Mouse (Mus musculus) testis, adult 2 months (tissue): ENCODE data around the gene Dennd4a. TPM values are rescaled to one million over a fixed set of nuclear protein-coding genes. Genes with fewer than 3 reads are reported as not detected.

ENCODE experiments used
- H3K27ac ChIP-seq: fragments of 200-500 bp; 2 replicates; pipeline ENCODE4 v1.5.1; 2012; ENCODE audit warnings: low read depth, low read length; ENCODE audit not compliant: control insufficient read depth, insufficient read depth
- H3K27me3 ChIP-seq: fragments of 200-500 bp; 2 replicates; pipeline ENCODE4 v1.6.1; 2012; ENCODE audit warnings: mild to moderate bottlenecking, low read length, moderate library complexity; ENCODE audit not compliant: control insufficient read depth, insufficient read depth
- H3K36me3 ChIP-seq: fragments of 200-500 bp; 2 replicates; pipeline ENCODE4 v1.6.1; 2012; ENCODE audit warnings: mild to moderate bottlenecking, low read length; ENCODE audit not compliant: control insufficient read depth, insufficient read depth
- H3K4me1 ChIP-seq: fragments of 200-500 bp; 2 replicates; pipeline ENCODE4 v1.6.1; 2012; ENCODE audit warnings: low read length; ENCODE audit not compliant: control insufficient read depth, insufficient read depth
- H3K4me3 ChIP-seq: fragments of 200-500 bp; 2 replicates; pipeline ENCODE4 v1.5.1; 2012; ENCODE audit warnings: low read depth, mild to moderate bottlenecking, low read length, moderate library complexity, mixed read lengths; ENCODE audit not compliant: control insufficient read depth
- CTCF ChIP-seq: fragments of 200-500 bp; IDR thresholded peaks from 2 replicates; pipeline ENCODE4 v1.5.1; 2012; ENCODE audit warnings: low read depth, mild to moderate bottlenecking, inconsistent platforms, low read length, moderate library complexity; ENCODE audit not compliant: control insufficient read depth, insufficient read depth, insufficient replicate concordance
- POLR2A ChIP-seq: fragments of 200-500 bp; IDR thresholded peaks from 2 replicates; pipeline ENCODE4 v1.6.1; 2012; ENCODE audit warnings: low read depth, mild to moderate bottlenecking, inconsistent platforms, low read length, moderate library complexity; ENCODE audit not compliant: control insufficient read depth
- polyA plus RNA-seq: library from polyadenylated mRNA; depleted of rRNA; stranded (reverse); fragments of >200 nt; gene quantifications from 2 replicates; pipeline ENCODE4 v1.2.3, GENCODE M21; 2012

Dennd4a gene
- polyA plus RNA-seq, 1 experiment: 8.3 TPM

GRCm38 (mm10) chr9:64902866-64903265 lies 91.7 kb downstream of the Dennd4a start:
- H3K4me3 ChIP-seq: no peak overlapping the region
- H3K4me1 ChIP-seq: no peaks in the 10 kb centered on the region
- no peak for TF ChIP-seq CTCF
- no peak for TF ChIP-seq POLR2A
- H3K27ac ChIP-seq: no peak overlapping the region
- no peaks in the 10 kb centered on the region for H3K27me3 ChIP-seq
- no peaks in the 10 kb centered on the region for H3K36me3 ChIP-seq

GRCm38 (mm10) chr9:64903386-64903785 lies 92.2 kb downstream of the Dennd4a start:
- Histone ChIP-seq H3K36me3 (no peaks in the 10 kb centered on the region), H3K4me1 (no peaks in the 10 kb centered on the region), H3K27ac (no peak overlapping the region), H3K27me3 (no peaks in the 10 kb centered on the region), H3K4me3 (no peak overlapping the region)
- TF ChIP-seq CTCF (peak; percentile 47; the same call in 1 of the 2 replicates), POLR2A (no peak)

GRCm38 (mm10) chr9:64904917-64905640 lies 93.9 kb downstream of the Dennd4a start:
- Histone ChIP-seq H3K36me3 (no peaks in the 10 kb centered on the region; the same call in 1 of the 2 replicates), H3K27me3 (no peaks in the 10 kb centered on the region), H3K4me1 (no peaks in the 10 kb centered on the region), H3K4me3 (no peak overlapping the region), H3K27ac (no peak overlapping the region)
- no peak for TF ChIP-seq CTCF
- TF ChIP-seq POLR2A: no peak

- H3K4me1 ChIP-seq: no peaks in the 10 kb centered on the region
- H3K4me3 ChIP-seq: no peak overlapping the region
- TF ChIP-seq POLR2A (no peak), CTCF (no peak)
- no peak overlapping the region for H3K27ac ChIP-seq
- no peaks in the 10 kb centered on the region for H3K27me3 ChIP-seq
- H3K36me3 ChIP-seq: peaks cover 1% of the 10 kb centered on the region; the same call in 1 of the 2 replicates
Observed at GRCm38 (mm10) chr9:64907441-64907840, 96.3 kb downstream of the Dennd4a start.

GRCm38 (mm10) chr9:64913406-64913805 lies 102.3 kb downstream of the Dennd4a start:
- H3K27ac ChIP-seq: no peak overlapping the region
- H3K36me3 ChIP-seq: peaks cover 2% of the 10 kb centered on the region; the same call in 1 of the 2 replicates
- no peak overlapping the region for H3K4me3 ChIP-seq
- no peaks in the 10 kb centered on the region for H3K27me3 ChIP-seq
- H3K4me1 ChIP-seq: no peaks in the 10 kb centered on the region; the same call in 1 of the 2 replicates
- TF ChIP-seq POLR2A (no peak), CTCF (no peak)

- Histone ChIP-seq H3K4me1 (no peaks in the 10 kb centered on the region; the same call in 1 of the 2 replicates), H3K36me3 (peaks cover 2% of the 10 kb centered on the region; the same call in 1 of the 2 replicates), H3K27me3 (no peaks in the 10 kb centered on the region), H3K27ac (no peak overlapping the region), H3K4me3 (no peak overlapping the region)
- TF ChIP-seq POLR2A (no peak), CTCF (no peak)
Observed at GRCm38 (mm10) chr9:64913973-64914372, 102.8 kb downstream of the Dennd4a start.

GRCm38 (mm10) chr9:64914629-64915028 lies 103.5 kb downstream of the Dennd4a start:
- Histone ChIP-seq H3K27me3 (no peaks in the 10 kb centered on the region), H3K36me3 (peaks cover 2% of the 10 kb centered on the region; the same call in 1 of the 2 replicates), H3K4me3 (no peak overlapping the region), H3K4me1 (no peaks in the 10 kb centered on the region; the same call in 1 of the 2 replicates), H3K27ac (no peak overlapping the region)
- TF ChIP-seq CTCF: no peak
